Comparison of ENCODE assay signal across 9 mouse cellular contexts in the genomic region with DNA sequence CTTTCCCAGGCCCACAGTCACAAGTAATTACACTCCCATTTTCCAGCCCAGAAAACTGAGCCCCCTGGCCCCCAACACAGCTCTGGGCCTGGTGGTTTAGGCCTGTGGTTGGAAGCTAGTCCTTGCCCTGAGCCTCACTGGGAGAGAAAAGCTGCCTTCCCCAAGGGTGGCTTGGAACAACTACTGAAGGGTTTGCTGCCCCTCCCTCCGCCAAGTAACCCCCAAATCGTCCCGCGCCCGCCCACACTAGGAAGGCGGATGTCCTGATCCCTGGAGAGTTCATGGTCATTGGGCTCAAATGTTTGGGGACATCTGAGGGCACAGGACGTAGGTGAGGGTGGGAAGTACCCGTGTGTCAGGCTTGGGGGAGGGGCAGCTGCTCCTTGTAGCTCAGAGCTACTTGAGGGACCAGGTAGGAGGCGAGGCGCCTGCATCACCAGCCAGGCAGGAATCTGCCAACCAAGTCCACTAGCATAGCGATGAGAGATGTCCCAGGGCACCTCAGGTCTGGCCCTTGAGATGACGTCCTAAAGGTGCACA. TPM values are rescaled to one million over a fixed set of nuclear protein-coding genes. Genes with fewer than 3 reads are reported as not detected.
DNase-seq lines count a peak whose midpoint lies in the region; ATAC-seq and TF ChIP-seq lines count a peak whose summit lies in the region.
"Had no signal": no experiment of that assay in that cellular context is flagged by ENCODE, and none has a peak within 500 bp of the region (broad histone marks: within the 10 kb centered on the region; RNA-seq: fewer than 3 reads in every experiment).

No protein-coding gene starts in this region.

- H3K79me2 ChIP-seq in macrophage (ENCODE audit: inconsistent target), result peaks cover 33% of the 10 kb centered on the region

- H3K36me3 ChIP-seq in heart, embryonic 12.5 days, result peaks cover 38% of the 10 kb centered on the region
- H3K36me3 ChIP-seq in macrophage (ENCODE audit: inconsistent target), result peaks cover 27% of the 10 kb centered on the region
- H3K36me3 ChIP-seq in stomach, postnatal 0 days (ENCODE audit: control insufficient read depth, insufficient read depth, low read length), result peaks cover 28% of the 10 kb centered on the region

- H3K27me3 ChIP-seq in heart, embryonic 12.5 days (replicated peaks), result no peaks in the 10 kb centered on the region
- H3K27me3 ChIP-seq in stomach, postnatal 0 days (ENCODE audit: control insufficient read depth, insufficient read depth, low read length), result no peaks in the 10 kb centered on the region

- H3K9ac ChIP-seq in heart, embryonic 12.5 days, result peak overlapping the region; percentile 40
- H3K9ac ChIP-seq in stomach, postnatal 0 days (ENCODE audit: low read length), result peak overlapping the region; percentile 41; the same call in 1 of the 2 replicates

- WGBS in heart, embryonic 12.5 days, result 8% methylated on average over 12 of the region's 12 CpGs
- WGBS in macrophage (ENCODE audit: missing documents), result 12% methylated on average over 12 of the region's 12 CpGs
- 8% methylated on average over 12 of the region's 12 CpGs for WGBS in stomach, postnatal 0 days

- TF ChIP-seq CTCF in brain, embryonic 14.5 days (IDR thresholded peaks at IDR 0.05; ENCODE audit: borderline replicate concordance, extremely low read depth, insufficient read depth, insufficient read length), result no peak
- TF ChIP-seq CTCF in stomach, postnatal 0 days (IDR thresholded peaks at IDR 0.05; ENCODE audit: low read depth), result no peak

- H3K4me1 ChIP-seq in heart, embryonic 12.5 days (replicated peaks), result peaks cover 94% of the 10 kb centered on the region
- H3K4me1 ChIP-seq in stomach, postnatal 0 days (replicated peaks; ENCODE audit: control insufficient read depth, insufficient read depth), result peaks cover 16% of the 10 kb centered on the region

- no peaks in the 10 kb centered on the region for H3K9me3 ChIP-seq in heart, embryonic 12.5 days (replicated peaks)
- no peaks in the 10 kb centered on the region for H3K9me3 ChIP-seq in stomach, postnatal 0 days (ENCODE audit: control insufficient read depth, low read length)

- ATAC-seq in heart, embryonic 12.5 days (ENCODE audit: insufficient number of reproducible peaks, low FRiP score), result peak; percentile 2; the same call in 1 of the 2 replicates
- 0 out of 2 replicates have a peak, but pooled peaks have one; percentile 4 for ATAC-seq in stomach, postnatal 0 days (ENCODE audit: low FRiP score, low TSS enrichment)

- no peak for TF ChIP-seq EP300 in stomach, postnatal 0 days (optimal IDR thresholded peaks at IDR 0.05)

- peak; percentile 68 for DNase-seq in right cerebral cortex, postnatal 14 days
- DNase-seq in right cerebral cortex, adult 2 months (ENCODE audit: low spot score in 2 of 2), result no peak
- peak; percentile 78 for DNase-seq in brain, embryonic 14.5 days (ENCODE audit: low read depth)
- DNase-seq in kidney, postnatal 14 days, result peak; percentile 71
- DNase-seq in stomach, postnatal 0 days (ENCODE audit: low spot score), result peak; percentile 66
- DNase-seq in layer of hippocampus, adult 18-20 months (ENCODE audit: low spot score in 2 of 2), result no peak

- peak overlapping the region; percentile 97 for H3K27ac ChIP-seq in heart, embryonic 12.5 days (ENCODE audit: poor library complexity, severe bottlenecking)
- peak overlapping the region; percentile 88 for H3K27ac ChIP-seq in macrophage
- peak overlapping the region; percentile 97 for H3K27ac ChIP-seq in stomach, postnatal 0 days (replicated peaks)

- H3K4me2 ChIP-seq in heart, embryonic 12.5 days, result peak overlapping the region; percentile 86
- peak overlapping the region; percentile 68 for H3K4me2 ChIP-seq in stomach, postnatal 0 days (replicated peaks; ENCODE audit: low read depth)

- TF ChIP-seq POLR2A in brain, embryonic 14.5 days (IDR thresholded peaks at IDR 0.05; ENCODE audit: borderline replicate concordance, extremely low read depth, insufficient read depth, insufficient read length, poor library complexity, severe bottlenecking), result no peak

- H3K4me3 ChIP-seq in heart, embryonic 12.5 days, result peak overlapping the region; percentile 41
- H3K4me3 ChIP-seq in macrophage (ENCODE audit: inconsistent target), result peak overlapping the region; percentile 26
- H3K4me3 ChIP-seq in stomach, postnatal 0 days (ENCODE audit: low read depth, low read length), result peak overlapping the region; percentile 28

RNA-seq across cellular contexts. Expression of gene Cirbp, which starts 6.7 kb away (rescaled TPM):
- polyA plus RNA-seq in brain, embryonic 14.5 days (2012; rRNA removed), result 381 and 490 TPM in 2 replicates
- polyA plus RNA-seq in heart, embryonic 12.5 days (2016; fragmentation: Nextera tagmentation; extraction: Ambion mirVana), result 110 and 118 TPM in 2 replicates
- 100 to 1,000 TPM in 11 of 26 experiments, 10 to 100 TPM in 15; 17.6 to 198 (median 86.7) TPM for total RNA-seq in macrophage (2018; cell fraction: chromatin; rRNA removed)
- total RNA-seq in macrophage (2018; cell fraction: cytosol; rRNA removed), result 10 to 100 TPM; 10.1 to 24.5 (median 16.7) TPM
- 10 to 100 TPM; 11.8 to 97.1 (median 35.2) TPM for total RNA-seq in macrophage (2018; cell fraction: nucleus; rRNA removed)
- polyA plus RNA-seq in macrophage (2018), result 17.6 to 31.0 TPM (median 19.0 TPM) in 3 replicates
- polyA plus RNA-seq in stomach, postnatal 0 days (2015; fragmentation: Nextera tagmentation; extraction: Ambion mirVana), result 237 and 244 TPM in 2 replicates
- total RNA-seq in layer of hippocampus, adult 18-20 months (2021), result 10 to 100 TPM; 60.7 to 76.4 TPM

RNA-seq across cellular contexts. Expression of gene Midn, which starts 11.0 kb away (rescaled TPM):
- 177 and 213 TPM in 2 replicates for polyA plus RNA-seq in brain, embryonic 14.5 days (2012; rRNA removed)
- polyA plus RNA-seq in heart, embryonic 12.5 days (2016; fragmentation: Nextera tagmentation; extraction: Ambion mirVana), result 25.9 and 28.9 TPM in 2 replicates
- total RNA-seq in macrophage (2018; cell fraction: chromatin; rRNA removed), result 100 to 1,000 TPM in 2 of 26 experiments, 10 to 100 TPM in 24; 13.9 to 126 (median 56.5) TPM
- 10 to 100 TPM; 20.5 to 44.1 (median 32.8) TPM for total RNA-seq in macrophage (2018; cell fraction: cytosol; rRNA removed)
- total RNA-seq in macrophage (2018; cell fraction: nucleus; rRNA removed), result 100 to 1,000 TPM in 2 of 26 experiments, 10 to 100 TPM in 24; 20.4 to 111 (median 44.0) TPM
- 16.3 to 36.3 TPM (median 20.3 TPM) in 3 replicates for polyA plus RNA-seq in macrophage (2018)
- polyA plus RNA-seq in stomach, postnatal 0 days (2015; fragmentation: Nextera tagmentation; extraction: Ambion mirVana), result 8.5 and 9.6 TPM in 2 replicates
- 10 to 100 TPM; 59.4 to 68.4 TPM for total RNA-seq in layer of hippocampus, adult 18-20 months (2021)

RNA-seq across cellular contexts. Expression of gene 1600002K03Rik, which starts 13.7 kb away (rescaled TPM):
- polyA plus RNA-seq in brain, embryonic 14.5 days (2012; rRNA removed), result 18.5 and 21.2 TPM in 2 replicates
- 10.4 and 11.7 TPM in 2 replicates for polyA plus RNA-seq in heart, embryonic 12.5 days (2016; fragmentation: Nextera tagmentation; extraction: Ambion mirVana)
- total RNA-seq in macrophage (2018; cell fraction: chromatin; rRNA removed), result 1 to 10 TPM in 18 of 26 experiments, not detected in 8; 1.4 to 4.6 (median 2.1) TPM
- 10 to 100 TPM; 11.6 to 18.9 (median 13.6) TPM for total RNA-seq in macrophage (2018; cell fraction: cytosol; rRNA removed)
- total RNA-seq in macrophage (2018; cell fraction: nucleus; rRNA removed), result 1 to 10 TPM in 25 of 26 experiments, not detected in 1; 2.4 to 8.5 (median 4.7) TPM
- polyA plus RNA-seq in macrophage (2018), result 4.4 to 19.3 TPM (median 13.3 TPM) in 3 replicates
- 13.9 and 14.1 TPM in 2 replicates for polyA plus RNA-seq in stomach, postnatal 0 days (2015; fragmentation: Nextera tagmentation; extraction: Ambion mirVana)
- 1 to 10 TPM; 6.4 to 6.5 TPM for total RNA-seq in layer of hippocampus, adult 18-20 months (2021)

RNA-seq across cellular contexts. Expression of gene Cbarp, which starts 18.5 kb away (rescaled TPM):
- 152 and 242 TPM in 2 replicates for polyA plus RNA-seq in brain, embryonic 14.5 days (2012; rRNA removed)
- 1.7 and 3.6 TPM in 2 replicates for polyA plus RNA-seq in heart, embryonic 12.5 days (2016; fragmentation: Nextera tagmentation; extraction: Ambion mirVana)
- total RNA-seq in macrophage (2018; cell fraction: chromatin; rRNA removed), result 10 to 100 TPM in 3 of 26 experiments, 1 to 10 TPM in 22, under 1 TPM in 1; 0.58 to 13.3 (median 5.5) TPM
- total RNA-seq in macrophage (2018; cell fraction: cytosol; rRNA removed), result 1 to 10 TPM in 22 of 26 experiments, under 1 TPM in 4; 0.79 to 3.8 (median 1.7) TPM
- total RNA-seq in macrophage (2018; cell fraction: nucleus; rRNA removed), result 10 to 100 TPM in 3 of 26 experiments, 1 to 10 TPM in 23; 2.2 to 12.1 (median 4.5) TPM
- polyA plus RNA-seq in macrophage (2018), result 1.9 to 3.0 TPM (median 2.4 TPM) in 3 replicates
- 4.2 and 4.3 TPM in 2 replicates for polyA plus RNA-seq in stomach, postnatal 0 days (2015; fragmentation: Nextera tagmentation; extraction: Ambion mirVana)
- total RNA-seq in layer of hippocampus, adult 18-20 months (2021), result 100 to 1,000 TPM; 362 to 363 TPM

RNA-seq across cellular contexts. Expression of gene Efna2, which starts 20.2 kb away (rescaled TPM):
- 57.2 and 66.4 TPM in 2 replicates for polyA plus RNA-seq in brain, embryonic 14.5 days (2012; rRNA removed)
- 16.6 and 17.2 TPM in 2 replicates for polyA plus RNA-seq in heart, embryonic 12.5 days (2016; fragmentation: Nextera tagmentation; extraction: Ambion mirVana)
- total RNA-seq in macrophage (2018; cell fraction: chromatin; rRNA removed), result 1 to 10 TPM in 3 of 26 experiments, under 1 TPM in 12, not detected in 11; 0.30 to 1.9 (median 0.43) TPM
- 1 to 10 TPM in 3 of 26 experiments, under 1 TPM in 23; 0.09 to 1.6 (median 0.25) TPM for total RNA-seq in macrophage (2018; cell fraction: cytosol; rRNA removed)
- total RNA-seq in macrophage (2018; cell fraction: nucleus; rRNA removed), result 1 to 10 TPM in 5 of 26 experiments, under 1 TPM in 15, not detected in 6; 0.20 to 1.7 (median 0.57) TPM
- polyA plus RNA-seq in macrophage (2018), result 0.11 to 0.29 TPM (median 0.26 TPM) in 3 replicates
- 6.5 and 7.2 TPM in 2 replicates for polyA plus RNA-seq in stomach, postnatal 0 days (2015; fragmentation: Nextera tagmentation; extraction: Ambion mirVana)
- 10 to 100 TPM in 1 of 2 experiments, 1 to 10 TPM in 1; 8.9 to 10.1 TPM for total RNA-seq in layer of hippocampus, adult 18-20 months (2021)
- total RNA-seq: neutrophil, adult 5-6 weeks had no signal

Comparison
In these comparisons a context has a peak if more than half of its experiments do, and no peak if none do; other contexts are left out.
1. DNase-seq: peak in right cerebral cortex, postnatal 14 days (single experiment), brain, embryonic 14.5 days (single experiment), kidney, postnatal 14 days (single experiment) and stomach, postnatal 0 days (single experiment); none in right cerebral cortex, adult 2 months (0 of 2) and layer of hippocampus, adult 18-20 months (0 of 2).
2. Peak in every context shown above with its lines, with median percentiles within 50 percentile points of each other: H3K27ac ChIP-seq and H3K4me3 ChIP-seq.